Mouse (Mus musculus) bone marrow, adult 2 months (tissue): Measurements from ENCODE around the gene Slc22a21.

ENCODE experiments used
- CTCF ChIP-seq: fragments of 200-500 bp; IDR thresholded peaks from 2 replicates; pipeline ENCODE4 v1.5.1; 2011; ENCODE audit warnings: low read length, control low read depth; ENCODE audit not compliant: control insufficient read depth, insufficient read depth
- POLR2A ChIP-seq: fragments of 200-500 bp; IDR thresholded peaks from 2 replicates; pipeline ENCODE4 v1.6.1; 2011; ENCODE audit warnings: low read depth, mild to moderate bottlenecking, control low read depth, low read length, borderline replicate concordance; ENCODE audit not compliant: control insufficient read depth

- TF ChIP-seq CTCF = no peak
- TF ChIP-seq POLR2A = peak; percentile 35; the same call in 1 of the 2 replicates
These were observed at the start of gene Slc22a21 for GRCm38 (mm10) chr11:53979788-53980621.
